Mouse (Mus musculus): Measurements from ENCODE around the gene Wnt10b. TPM values are rescaled to one million over a fixed set of nuclear protein-coding genes. Genes with fewer than 3 reads are reported as not detected.

Gene Wnt10b
- polyA plus RNA-seq, 1 experiment = 1.4 TPM

- Histone ChIP-seq H3K4me3 (replicated peaks; ENCODE audit: control insufficient read depth, low read depth, low read length) (no peak overlapping the region), H3K4me1 (ENCODE audit: control insufficient read depth, insufficient read depth, low read length) (no peaks in the 10 kb centered on the region), H3K27ac (ENCODE audit: control insufficient read depth, insufficient read depth, low read depth, low read length, poor library complexity) (no peak overlapping the region)
- no peak for TF ChIP-seq CTCF (IDR thresholded peaks at IDR 0.05; ENCODE audit: control insufficient read depth, insufficient read depth, low read length)
- no peak for TF ChIP-seq POLR2A (IDR thresholded peaks at IDR 0.05; ENCODE audit: borderline replicate concordance, control insufficient read depth, low read depth, low read length)
- WGBS = 72% methylated on average over 7 of the region's 7 CpGs
Measured at GRCm38 (mm10) chr15:98726746-98727145, 51.2 kb downstream of the Wnt10b start.

- Histone ChIP-seq H3K4me1 (ENCODE audit: control insufficient read depth, insufficient read depth, low read length) (no peaks in the 10 kb centered on the region), H3K27ac (ENCODE audit: control insufficient read depth, insufficient read depth, low read depth, low read length, poor library complexity) (no peak overlapping the region), H3K4me3 (replicated peaks; ENCODE audit: control insufficient read depth, low read depth, low read length) (no peak overlapping the region)
- TF ChIP-seq POLR2A (IDR thresholded peaks at IDR 0.05; ENCODE audit: borderline replicate concordance, control insufficient read depth, low read depth, low read length) (no peak), CTCF (IDR thresholded peaks at IDR 0.05; ENCODE audit: control insufficient read depth, insufficient read depth, low read length) (no peak)
- WGBS = 60% methylated on average over 4 of the region's 4 CpGs
Measured at GRCm38 (mm10) chr15:98726079-98726478, 51.9 kb downstream of the Wnt10b start.

GRCm38 (mm10) chr15:98724441-98724840 lies 53.5 kb downstream of the Wnt10b start:
- H3K4me1 ChIP-seq (ENCODE audit: control insufficient read depth, insufficient read depth, low read length) = no peaks in the 10 kb centered on the region
- WGBS = 55% methylated on average over 19 of the region's 19 CpGs
- H3K27ac ChIP-seq (ENCODE audit: control insufficient read depth, insufficient read depth, low read depth, low read length, poor library complexity) = no peak overlapping the region
- TF ChIP-seq CTCF (IDR thresholded peaks at IDR 0.05; ENCODE audit: control insufficient read depth, insufficient read depth, low read length) (no peak), POLR2A (IDR thresholded peaks at IDR 0.05; ENCODE audit: borderline replicate concordance, control insufficient read depth, low read depth, low read length) (no peak)
- no peak overlapping the region for H3K4me3 ChIP-seq (replicated peaks; ENCODE audit: control insufficient read depth, low read depth, low read length)

GRCm38 (mm10) chr15:98722854-98723253 lies 55.1 kb downstream of the Wnt10b start:
- 9% methylated on average over 14 of the region's 14 CpGs for WGBS
- Histone ChIP-seq H3K27ac (ENCODE audit: control insufficient read depth, insufficient read depth, low read depth, low read length, poor library complexity) (no peak overlapping the region), H3K4me1 (ENCODE audit: control insufficient read depth, insufficient read depth, low read length) (no peaks in the 10 kb centered on the region), H3K4me3 (replicated peaks; ENCODE audit: control insufficient read depth, low read depth, low read length) (no peak overlapping the region)
- TF ChIP-seq POLR2A (IDR thresholded peaks at IDR 0.05; ENCODE audit: borderline replicate concordance, control insufficient read depth, low read depth, low read length) (no peak), CTCF (IDR thresholded peaks at IDR 0.05; ENCODE audit: control insufficient read depth, insufficient read depth, low read length) (no peak)

- TF ChIP-seq CTCF (IDR thresholded peaks at IDR 0.05; ENCODE audit: control insufficient read depth, insufficient read depth, low read length) = no peak
- TF ChIP-seq POLR2A (IDR thresholded peaks at IDR 0.05; ENCODE audit: borderline replicate concordance, control insufficient read depth, low read depth, low read length) = no peak
- Histone ChIP-seq H3K4me3 (replicated peaks; ENCODE audit: control insufficient read depth, low read depth, low read length) (no peak overlapping the region), H3K27ac (ENCODE audit: control insufficient read depth, insufficient read depth, low read depth, low read length, poor library complexity) (no peak overlapping the region), H3K4me1 (ENCODE audit: control insufficient read depth, insufficient read depth, low read length) (no peaks in the 10 kb centered on the region)
- 73% methylated on average over 8 of the region's 8 CpGs for WGBS
Measured at GRCm38 (mm10) chr15:98722191-98722590, 55.8 kb downstream of the Wnt10b start.

Other genes starting within 250 kb of the Wnt10b start
- 39.2 and 52.3 TPM in 2 replicates for gene Kansl2, start 243.9 kb downstream of the Wnt10b start, polyA plus RNA-seq (2011; ENCODE audit: insufficient read depth, insufficient read length, low replicate concordance, missing spikeins)
- gene Ccnt1, start 207.2 kb downstream of the Wnt10b start, polyA plus RNA-seq (2011; ENCODE audit: insufficient read depth, insufficient read length, low replicate concordance, missing spikeins) = 18.5 and 31.3 TPM in 2 replicates
- gene 4930415O20Rik, start 207.1 kb downstream of the Wnt10b start, polyA plus RNA-seq (2011; ENCODE audit: insufficient read depth, insufficient read length, low replicate concordance, missing spikeins) = not detected in 2 replicates
- 45.8 and 65.2 TPM in 2 replicates for gene Adcy6, start 168.1 kb downstream of the Wnt10b start, polyA plus RNA-seq (2011; ENCODE audit: insufficient read depth, insufficient read length, low replicate concordance, missing spikeins)
- gene Cacnb3, start 147.3 kb downstream of the Wnt10b start, polyA plus RNA-seq (2011; ENCODE audit: insufficient read depth, insufficient read length, low replicate concordance, missing spikeins) = 0.70 and 1.8 TPM in 2 replicates
- 52.3 and 81.0 TPM in 2 replicates for gene Ddx23, start 115.3 kb downstream of the Wnt10b start, polyA plus RNA-seq (2011; ENCODE audit: insufficient read depth, insufficient read length, low replicate concordance, missing spikeins)
- gene Rnd1, start 100.7 kb downstream of the Wnt10b start, polyA plus RNA-seq (2011; ENCODE audit: insufficient read depth, insufficient read length, low replicate concordance, missing spikeins) = 1.8 and 2.3 TPM in 2 replicates
- gene Ccdc65, start 69.9 kb downstream of the Wnt10b start, polyA plus RNA-seq (2011; ENCODE audit: insufficient read depth, insufficient read length, low replicate concordance, missing spikeins) = not detected in 2 replicates
- 0.74 TPM in 1 of 2 replicates, not detected in the other for gene Fkbp11, start 50.0 kb downstream of the Wnt10b start, polyA plus RNA-seq (2011; ENCODE audit: insufficient read depth, insufficient read length, low replicate concordance, missing spikeins)
- 11.0 and 19.8 TPM in 2 replicates for gene Arf3, start 14.9 kb downstream of the Wnt10b start, polyA plus RNA-seq (2011; ENCODE audit: insufficient read depth, insufficient read length, low replicate concordance, missing spikeins)
- gene Wnt1, start 11.7 kb upstream of the Wnt10b start, polyA plus RNA-seq (2011; ENCODE audit: insufficient read depth, insufficient read length, low replicate concordance, missing spikeins) = not detected in 2 replicates
- 0.25 TPM in 1 of 2 replicates, not detected in the other for gene Ddn, start 31.3 kb upstream of the Wnt10b start, polyA plus RNA-seq (2011; ENCODE audit: insufficient read depth, insufficient read length, low replicate concordance, missing spikeins)
- 64.8 and 107 TPM in 2 replicates for gene Prkag1, start 53.4 kb upstream of the Wnt10b start, polyA plus RNA-seq (2011; ENCODE audit: insufficient read depth, insufficient read length, low replicate concordance, missing spikeins)
- 67.1 and 105 TPM in 2 replicates for gene Kmt2d, start 93.1 kb upstream of the Wnt10b start, polyA plus RNA-seq (2011; ENCODE audit: insufficient read depth, insufficient read length, low replicate concordance, missing spikeins)
- gene Rhebl1, start 116.4 kb upstream of the Wnt10b start, polyA plus RNA-seq (2011; ENCODE audit: insufficient read depth, insufficient read length, low replicate concordance, missing spikeins) = 9.6 and 9.8 TPM in 2 replicates
- gene Dhh, start 120.4 kb upstream of the Wnt10b start, polyA plus RNA-seq (2011; ENCODE audit: insufficient read depth, insufficient read length, low replicate concordance, missing spikeins) = 0.60 TPM in 1 of 2 replicates, not detected in the other
- 32.7 and 73.3 TPM in 2 replicates for gene Lmbr1l, start 140.1 kb upstream of the Wnt10b start, polyA plus RNA-seq (2011; ENCODE audit: insufficient read depth, insufficient read length, low replicate concordance, missing spikeins)
- 812 and 942 TPM in 2 replicates for gene Tuba1b, start 156.4 kb upstream of the Wnt10b start, polyA plus RNA-seq (2011; ENCODE audit: insufficient read depth, insufficient read length, low replicate concordance, missing spikeins)
- not detected in 2 replicates for gene Gm49450, start 175.4 kb upstream of the Wnt10b start, polyA plus RNA-seq (2011; ENCODE audit: insufficient read depth, insufficient read length, low replicate concordance, missing spikeins)
- gene Tuba1a, start 175.6 kb upstream of the Wnt10b start, polyA plus RNA-seq (2011; ENCODE audit: insufficient read depth, insufficient read length, low replicate concordance, missing spikeins) = 22.2 and 97.6 TPM in 2 replicates

All from bone marrow, adult 2 months (tissue).